Mouse (Mus musculus): ENCODE data around the gene Gps2. TPM values are rescaled to one million over a fixed set of nuclear protein-coding genes. Genes with fewer than 3 reads are reported as not detected.

The Gps2 gene
- polyA plus RNA-seq, 1 experiment from 2014 or later = 85.2 TPM

Small RNA genes lying within 50 kb of the gene (microRNA-seq; reads per million reads assigned to microRNA genes)
- gene Mir6924 = not detected

Other genes with a start within 250 kb of the Gps2 start
- 12.4 and 15.5 TPM in 2 replicates for gene Cd68, start 247.7 kb upstream of the Gps2 start, polyA plus RNA-seq (2015; fragmentation: Nextera tagmentation; extraction: Ambion mirVana)
- gene Eif4a1, start 241.5 kb upstream of the Gps2 start, polyA plus RNA-seq (2015; fragmentation: Nextera tagmentation; extraction: Ambion mirVana) = 571 and 587 TPM in 2 replicates
- gene Senp3, start 231.8 kb upstream of the Gps2 start, polyA plus RNA-seq (2015; fragmentation: Nextera tagmentation; extraction: Ambion mirVana) = 96.5 and 98.4 TPM in 2 replicates
- 0.66 and 1.2 TPM in 2 replicates for gene Tnfsf13, start 228.1 kb upstream of the Gps2 start, polyA plus RNA-seq (2015; fragmentation: Nextera tagmentation; extraction: Ambion mirVana)
- gene Tnfsf12, start 218.0 kb upstream of the Gps2 start, polyA plus RNA-seq (2015; fragmentation: Nextera tagmentation; extraction: Ambion mirVana) = 8.8 and 11.5 TPM in 2 replicates
- 4.6 and 6.1 TPM in 2 replicates for gene Tnfsfm13, start 217.8 kb upstream of the Gps2 start, polyA plus RNA-seq (2015; fragmentation: Nextera tagmentation; extraction: Ambion mirVana)
- 28.3 and 33.6 TPM in 2 replicates for gene Polr2a, start 155.3 kb upstream of the Gps2 start, polyA plus RNA-seq (2015; fragmentation: Nextera tagmentation; extraction: Ambion mirVana)
- 0.25 and 0.64 TPM in 2 replicates for gene Slc35g3, start 151.9 kb upstream of the Gps2 start, polyA plus RNA-seq (2015; fragmentation: Nextera tagmentation; extraction: Ambion mirVana)
- 2.9 TPM in 2 replicates for gene Zbtb4, start 148.0 kb upstream of the Gps2 start, polyA plus RNA-seq (2015; fragmentation: Nextera tagmentation; extraction: Ambion mirVana)
- gene Chrnb1, start 117.9 kb upstream of the Gps2 start, polyA plus RNA-seq (2015; fragmentation: Nextera tagmentation; extraction: Ambion mirVana) = 12.9 and 13.8 TPM in 2 replicates
- gene Fgf11, start 112.0 kb upstream of the Gps2 start, polyA plus RNA-seq (2015; fragmentation: Nextera tagmentation; extraction: Ambion mirVana) = 2.6 and 3.0 TPM in 2 replicates
- 9.0 and 10.2 TPM in 2 replicates for gene Tmem102, start 108.3 kb upstream of the Gps2 start, polyA plus RNA-seq (2015; fragmentation: Nextera tagmentation; extraction: Ambion mirVana)
- not detected in 2 replicates for gene Gm39566, start 98.6 kb upstream of the Gps2 start, polyA plus RNA-seq (2015; fragmentation: Nextera tagmentation; extraction: Ambion mirVana)
- not detected in 2 replicates for gene Spem2, start 95.4 kb upstream of the Gps2 start, polyA plus RNA-seq (2015; fragmentation: Nextera tagmentation; extraction: Ambion mirVana)
- 0.15 and 0.28 TPM in 2 replicates for gene Spem1, start 91.7 kb upstream of the Gps2 start, polyA plus RNA-seq (2015; fragmentation: Nextera tagmentation; extraction: Ambion mirVana)
- gene Nlgn2, start 76.1 kb upstream of the Gps2 start, polyA plus RNA-seq (2015; fragmentation: Nextera tagmentation; extraction: Ambion mirVana) = 6.0 and 6.6 TPM in 2 replicates
- gene Tmem256, start 75.4 kb upstream of the Gps2 start, polyA plus RNA-seq (2015; fragmentation: Nextera tagmentation; extraction: Ambion mirVana) = 371 and 389 TPM in 2 replicates
- 105 and 119 TPM in 2 replicates for gene Plscr3, start 67.5 kb upstream of the Gps2 start, polyA plus RNA-seq (2015; fragmentation: Nextera tagmentation; extraction: Ambion mirVana)
- 7.0 and 7.3 TPM in 2 replicates for gene Tnk1, start 55.2 kb upstream of the Gps2 start, polyA plus RNA-seq (2015; fragmentation: Nextera tagmentation; extraction: Ambion mirVana)
- gene Tmem95, start 35.9 kb upstream of the Gps2 start, polyA plus RNA-seq (2015; fragmentation: Nextera tagmentation; extraction: Ambion mirVana) = not detected in 2 replicates
- 11.3 and 12.5 TPM in 2 replicates for gene Kctd11, start 32.5 kb upstream of the Gps2 start, polyA plus RNA-seq (2015; fragmentation: Nextera tagmentation; extraction: Ambion mirVana)
- 0.44 and 0.67 TPM in 2 replicates for gene Acap1, start 18.3 kb upstream of the Gps2 start, polyA plus RNA-seq (2015; fragmentation: Nextera tagmentation; extraction: Ambion mirVana)
- gene 2810408A11Rik, start 12.9 kb upstream of the Gps2 start, polyA plus RNA-seq (2015; fragmentation: Nextera tagmentation; extraction: Ambion mirVana) = 11.7 and 12.8 TPM in 2 replicates
- gene Neurl4, start 12.8 kb upstream of the Gps2 start, polyA plus RNA-seq (2015; fragmentation: Nextera tagmentation; extraction: Ambion mirVana) = 11.4 and 12.8 TPM in 2 replicates
- 1,737 and 1,791 TPM in 2 replicates for gene Eif5a, start 8.1 kb downstream of the Gps2 start, polyA plus RNA-seq (2015; fragmentation: Nextera tagmentation; extraction: Ambion mirVana)
- 7.0 and 10.3 TPM in 2 replicates for gene Ybx2, start 21.9 kb downstream of the Gps2 start, polyA plus RNA-seq (2015; fragmentation: Nextera tagmentation; extraction: Ambion mirVana)
- 20.8 and 22.4 TPM in 2 replicates for gene Slc2a4, start 34.3 kb downstream of the Gps2 start, polyA plus RNA-seq (2015; fragmentation: Nextera tagmentation; extraction: Ambion mirVana)
- gene Cldn7, start 50.9 kb downstream of the Gps2 start, polyA plus RNA-seq (2015; fragmentation: Nextera tagmentation; extraction: Ambion mirVana) = 225 and 227 TPM in 2 replicates
- 35.7 and 35.8 TPM in 2 replicates for gene Ctdnep1, start 67.3 kb downstream of the Gps2 start, polyA plus RNA-seq (2015; fragmentation: Nextera tagmentation; extraction: Ambion mirVana)
- gene Elp5, start 68.6 kb downstream of the Gps2 start, polyA plus RNA-seq (2015; fragmentation: Nextera tagmentation; extraction: Ambion mirVana) = 124 and 128 TPM in 2 replicates
- gene Gabarap, start 77.3 kb downstream of the Gps2 start, polyA plus RNA-seq (2015; fragmentation: Nextera tagmentation; extraction: Ambion mirVana) = 437 and 481 TPM in 2 replicates
- 69.1 and 74.5 TPM in 2 replicates for gene Phf23, start 81.9 kb downstream of the Gps2 start, polyA plus RNA-seq (2015; fragmentation: Nextera tagmentation; extraction: Ambion mirVana)
- gene Dvl2, start 86.7 kb downstream of the Gps2 start, polyA plus RNA-seq (2015; fragmentation: Nextera tagmentation; extraction: Ambion mirVana) = 39.1 and 40.7 TPM in 2 replicates
- 107 and 114 TPM in 2 replicates for gene Acadvl, start 101.5 kb downstream of the Gps2 start, polyA plus RNA-seq (2015; fragmentation: Nextera tagmentation; extraction: Ambion mirVana)
- 9.3 and 13.2 TPM in 2 replicates for gene Dlg4, start 103.1 kb downstream of the Gps2 start, polyA plus RNA-seq (2015; fragmentation: Nextera tagmentation; extraction: Ambion mirVana)
- gene Asgr1, start 140.2 kb downstream of the Gps2 start, polyA plus RNA-seq (2015; fragmentation: Nextera tagmentation; extraction: Ambion mirVana) = 1.3 and 1.4 TPM in 2 replicates
- 0.17 and 0.19 TPM in 2 replicates for gene Asgr2, start 178.8 kb downstream of the Gps2 start, polyA plus RNA-seq (2015; fragmentation: Nextera tagmentation; extraction: Ambion mirVana)
- gene Mgl2, start 216.4 kb downstream of the Gps2 start, polyA plus RNA-seq (2015; fragmentation: Nextera tagmentation; extraction: Ambion mirVana) = 0.31 and 0.36 TPM in 2 replicates
- gene Clec10a, start 242.3 kb downstream of the Gps2 start, polyA plus RNA-seq (2015; fragmentation: Nextera tagmentation; extraction: Ambion mirVana) = 0.67 and 0.80 TPM in 2 replicates